8 mouse cellular contexts compared by ENCODE assay signal in genomic region chr11:54801791-54802558, GRCm38 (mm10). TPM values are rescaled to one million over a fixed set of nuclear protein-coding genes. Genes with fewer than 3 reads are reported as not detected.
DNase-seq lines count a peak whose midpoint lies in the region.

No protein-coding gene starts in this region.

- intact Hi-C loops in heart, postnatal 36 days (cut with DNase I), result loop anchor here (2.0 to 10.0 kb wide), 2 partner anchors 45 to 663 kb away; partner anchors contain the start of genes Atox1 and G3bp1

- peak; percentile 29 for DNase-seq in urinary bladder, postnatal 14 days (ENCODE audit: low spot score)
- DNase-seq in urinary bladder, adult 18-20 months (ENCODE audit: low spot score in 2 of 2), result no peak
- peak; percentile 53 to 61 for DNase-seq in heart, postnatal 36 days
- DNase-seq in lung, postnatal 10 days, result peak; percentile 45
- peak; percentile 92 for DNase-seq in thymus, postnatal 0 days (ENCODE audit: low spot score)
- no peak for DNase-seq in embryo, embryonic 10 days (ENCODE audit: low spot score)
- DNase-seq in right cerebral cortex, postnatal 25 days, result no peak
- no peak for DNase-seq in cerebellum, postnatal 36 days

RNA-seq across cellular contexts. Expression of gene Cdc42se2, which starts 14.5 kb away (rescaled TPM):
- total RNA-seq in heart, postnatal 36 days (2021), result 10 to 100 TPM; 24.8 to 26.8 TPM
- 144 and 158 TPM in 2 replicates for polyA plus RNA-seq in thymus, postnatal 0 days (2015; fragmentation: Nextera tagmentation; extraction: Ambion mirVana)

RNA-seq across cellular contexts. Expression of gene Lyrm7, which starts 58.7 kb away (rescaled TPM):
- total RNA-seq in heart, postnatal 36 days (2021), result 10 to 100 TPM; 37.9 to 39.0 TPM
- 18.5 and 23.7 TPM in 2 replicates for polyA plus RNA-seq in thymus, postnatal 0 days (2015; fragmentation: Nextera tagmentation; extraction: Ambion mirVana)

Comparison
In these comparisons a context has a peak if more than half of its experiments do, and no peak if none do; other contexts are left out.
1. DNase-seq: peak in urinary bladder, postnatal 14 days (single experiment), heart, postnatal 36 days (2 of 2), lung, postnatal 10 days (single experiment) and thymus, postnatal 0 days (single experiment); none in urinary bladder, adult 18-20 months (0 of 2), embryo, embryonic 10 days (single experiment), right cerebral cortex, postnatal 25 days (single experiment) and cerebellum, postnatal 36 days (0 of 2).